Mouse (Mus musculus) right cerebral cortex, postnatal 36 days (tissue): Measurements from ENCODE around the gene Eef1akmt3.
"Not testable (repeated sequence)": the region's sequence is repeated elsewhere in the genome, so short reads cannot be mapped to it uniquely, and the experiment has no call there.

ENCODE experiments used
- DNase-seq, 2 experiments: peaks; one replicate each; pipeline ENCODE4 v3.0.0; 2022; ENCODE audit warnings: low spot score in 2 of 2, mixed read lengths in 1 of 2

Gene Eef1akmt3

DNA sequence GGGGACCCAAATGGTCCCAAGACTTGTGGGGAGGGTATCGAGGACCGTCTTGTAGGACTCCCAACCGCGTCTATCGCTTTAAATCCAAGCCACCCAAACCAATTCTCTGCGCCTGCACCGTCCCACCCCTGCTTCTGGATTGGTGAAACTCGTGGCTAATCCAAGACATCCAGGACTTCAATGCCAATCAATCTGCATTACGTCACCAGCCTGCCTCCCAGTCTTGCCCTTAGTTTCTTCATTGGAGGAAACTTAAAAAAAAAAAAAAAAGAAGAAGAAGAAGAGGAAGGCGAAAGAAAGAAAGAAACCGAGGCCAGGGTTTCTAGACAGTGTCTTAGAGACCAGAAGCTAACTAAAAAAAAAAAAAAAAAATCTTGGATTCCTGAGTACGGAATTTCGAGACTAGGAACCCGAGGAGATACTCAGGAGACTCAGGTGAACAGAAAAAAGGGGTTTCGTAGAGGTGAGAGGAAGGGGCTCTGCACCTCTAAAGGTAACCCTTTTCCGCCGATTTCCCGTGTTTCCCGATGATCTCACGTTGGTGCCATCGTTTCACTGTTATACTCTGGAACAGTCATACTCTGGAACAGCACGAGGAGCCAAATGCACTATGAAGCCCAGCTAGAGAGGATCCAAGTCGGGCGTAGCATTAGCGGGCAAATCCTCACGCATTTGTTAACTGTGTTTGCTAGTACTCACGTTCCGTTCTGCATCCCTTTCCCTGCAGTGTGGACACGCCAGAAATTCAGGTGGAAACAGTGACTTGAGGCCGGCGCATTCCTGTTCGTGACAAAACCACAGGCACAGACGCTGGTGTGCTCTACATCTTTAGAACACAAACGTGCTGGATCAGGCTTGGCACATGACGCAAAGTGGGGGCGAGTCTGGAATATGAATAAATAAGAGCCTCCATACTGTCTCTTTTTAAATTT is 29.1 kb upstream of the Eef1akmt3 start, which contains the start of gene Tspan31:
TSS of gene Tspan31 (minus strand) at position 75 of the 932 bp plus-strand sequence.
- peak; percentile 93 to 97 for DNase-seq

DNA sequence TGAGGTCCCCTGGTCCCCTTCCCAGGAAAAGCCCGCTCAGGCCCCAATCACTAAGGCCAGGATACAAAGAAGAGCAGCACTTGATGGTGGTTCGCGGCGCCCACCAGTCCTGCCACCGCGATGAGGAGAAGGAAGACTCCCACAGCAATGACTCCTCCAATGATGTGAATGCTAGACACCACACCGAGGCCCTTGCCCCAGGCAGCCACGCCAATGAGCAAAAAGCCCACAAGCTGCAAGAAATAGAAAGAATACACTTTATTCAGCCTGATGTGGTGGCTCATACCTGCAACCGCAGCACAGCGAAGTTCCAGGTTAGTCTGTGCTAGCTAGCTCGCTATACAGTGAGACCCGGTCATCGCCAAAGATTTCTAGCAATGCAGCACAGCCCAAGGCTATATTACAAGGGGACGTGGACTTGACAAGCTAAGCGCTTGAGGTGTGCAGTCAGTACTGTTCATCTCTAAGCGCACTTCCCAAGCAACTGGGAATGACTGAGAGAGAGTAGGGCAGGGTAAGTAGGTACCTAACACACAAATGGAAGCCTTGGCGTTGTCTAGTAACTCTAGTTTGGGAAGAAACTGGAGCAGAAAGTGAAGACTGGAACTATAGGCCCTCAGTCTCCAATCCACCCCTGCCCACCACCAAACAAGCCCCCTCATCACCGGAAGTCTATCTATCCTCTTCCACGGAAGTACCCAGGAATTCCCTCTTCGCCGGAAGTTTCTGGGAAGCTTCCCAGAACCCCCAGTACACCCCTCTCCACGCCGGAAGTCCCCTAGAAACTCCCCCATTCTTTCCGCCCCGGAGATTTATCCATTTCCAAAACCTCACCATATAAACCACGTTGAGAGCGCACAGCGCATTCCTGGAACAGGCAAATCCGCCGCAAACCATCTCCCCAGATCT is 28.2 kb upstream of the Eef1akmt3 start:
- DNase-seq = no peak

DNA sequence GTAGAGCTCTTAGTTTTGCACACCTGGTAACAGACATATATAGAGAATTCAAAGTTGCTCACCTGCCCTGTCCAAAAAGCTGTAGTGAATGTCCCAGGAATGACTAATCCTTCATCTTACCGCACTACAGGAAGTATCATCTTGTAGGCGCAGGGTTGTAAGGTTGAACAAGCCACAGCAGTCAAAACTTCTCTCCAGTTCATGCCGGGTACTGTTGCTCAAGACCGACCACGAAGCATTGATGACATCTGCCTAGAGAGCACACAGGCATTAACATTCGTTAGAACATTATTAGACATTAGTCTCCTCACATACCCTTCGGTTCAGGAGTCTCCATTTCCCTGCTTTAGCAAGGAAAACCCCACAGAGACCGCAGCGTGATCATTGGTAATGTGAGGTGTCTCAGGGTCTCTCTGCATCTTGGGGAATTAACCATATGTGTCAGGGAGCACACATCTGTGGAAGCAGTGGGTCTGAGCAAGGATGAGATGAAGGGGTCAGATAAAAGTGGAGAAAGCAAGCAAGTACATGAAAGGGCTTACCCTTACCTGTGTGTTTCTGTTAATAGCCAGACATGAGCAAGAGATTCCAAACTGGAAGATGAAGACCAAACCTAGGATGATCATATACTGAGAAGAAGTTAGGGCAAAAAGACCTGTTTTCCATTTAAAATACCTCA is 27.2 kb upstream of the Eef1akmt3 start:
- no peak for DNase-seq

DNA sequence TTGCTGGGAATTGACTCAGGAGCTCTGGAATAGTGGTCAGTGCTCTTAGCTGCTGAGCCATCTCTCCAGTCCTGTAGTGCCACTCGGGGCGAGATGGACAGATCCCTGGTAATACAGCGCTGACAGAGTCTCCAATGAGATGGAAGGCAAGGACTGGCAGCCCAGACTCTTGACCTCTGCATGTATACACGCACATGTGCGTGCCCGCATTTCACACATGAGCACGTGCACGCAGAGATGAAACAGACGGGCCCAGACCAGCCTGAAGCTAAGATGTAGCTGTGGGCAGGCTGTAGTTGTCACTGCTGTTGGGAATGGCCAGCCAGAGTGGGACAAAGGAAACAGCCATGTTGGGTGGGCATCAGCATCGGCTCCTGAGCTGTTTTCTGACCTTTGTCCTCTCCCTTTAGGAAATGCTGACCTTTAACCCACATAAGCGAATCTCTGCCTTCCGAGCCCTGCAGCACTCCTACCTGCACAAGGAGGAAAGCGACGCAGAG is 25.3 kb upstream of the Eef1akmt3 start:
- no peak for DNase-seq

DNA sequence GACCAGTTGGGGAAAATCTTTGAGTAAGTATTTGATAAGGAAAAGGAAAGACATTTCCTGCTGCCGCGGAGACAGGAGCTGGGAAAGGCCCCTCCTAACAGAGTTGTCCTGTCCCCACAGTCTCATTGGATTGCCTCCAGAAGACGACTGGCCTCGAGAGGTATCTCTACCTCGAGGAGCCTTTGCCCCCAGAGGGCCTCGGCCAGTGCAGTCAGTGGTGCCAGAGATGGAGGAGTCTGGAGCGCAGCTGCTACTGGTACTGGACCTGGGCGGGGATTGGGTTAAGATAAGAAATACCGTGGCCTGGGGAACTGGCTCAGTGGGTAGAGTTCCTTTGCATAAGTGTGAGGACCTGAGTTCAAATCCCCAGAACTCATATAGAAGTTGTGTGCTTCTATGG is 24.7 kb upstream of the Eef1akmt3 start:
- no peak for DNase-seq

DNA sequence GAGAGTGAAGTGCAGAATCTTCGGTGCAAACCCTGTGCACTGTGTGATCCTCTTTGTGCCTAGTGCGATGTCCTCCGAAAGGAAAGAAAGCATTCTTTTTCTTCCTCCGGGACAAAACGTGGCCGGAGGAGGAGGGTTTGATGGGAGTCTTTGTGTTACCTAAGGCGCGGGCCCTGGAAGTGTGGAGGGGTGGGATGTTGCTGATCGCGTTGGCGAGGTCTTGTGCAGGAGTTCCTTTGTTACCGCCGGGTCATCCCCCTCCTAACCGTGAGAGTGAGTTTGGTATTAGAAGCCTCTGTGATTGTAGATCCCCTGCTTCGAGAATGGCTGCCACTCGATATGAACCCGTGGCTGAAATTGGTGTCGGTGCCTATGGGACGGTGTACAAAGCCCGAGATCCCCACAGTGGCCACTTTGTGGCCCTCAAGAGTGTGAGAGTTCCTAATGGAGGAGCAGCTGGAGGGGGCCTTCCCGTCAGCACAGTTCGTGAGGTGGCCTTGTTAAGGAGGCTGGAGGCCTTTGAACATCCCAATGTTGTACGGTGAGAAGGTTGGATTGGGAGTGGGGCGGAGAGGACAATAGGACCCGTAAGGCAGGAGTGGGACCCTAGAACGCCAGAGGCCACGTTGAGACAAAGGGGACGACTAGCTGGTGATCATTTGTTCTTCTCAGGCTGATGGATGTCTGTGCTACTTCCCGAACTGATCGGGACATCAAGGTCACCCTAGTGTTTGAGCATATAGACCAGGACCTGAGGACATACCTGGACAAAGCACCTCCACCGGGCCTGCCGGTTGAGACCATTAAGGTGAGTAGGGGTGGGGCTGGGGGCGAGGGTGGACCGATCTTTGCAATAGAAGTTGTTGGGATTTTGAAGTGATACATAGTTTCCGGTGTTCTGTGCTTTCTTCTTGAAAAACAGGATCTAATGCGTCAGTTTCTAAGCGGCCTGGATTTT is 22.9 kb upstream of the Eef1akmt3 start:
- no peak for DNase-seq

DNA sequence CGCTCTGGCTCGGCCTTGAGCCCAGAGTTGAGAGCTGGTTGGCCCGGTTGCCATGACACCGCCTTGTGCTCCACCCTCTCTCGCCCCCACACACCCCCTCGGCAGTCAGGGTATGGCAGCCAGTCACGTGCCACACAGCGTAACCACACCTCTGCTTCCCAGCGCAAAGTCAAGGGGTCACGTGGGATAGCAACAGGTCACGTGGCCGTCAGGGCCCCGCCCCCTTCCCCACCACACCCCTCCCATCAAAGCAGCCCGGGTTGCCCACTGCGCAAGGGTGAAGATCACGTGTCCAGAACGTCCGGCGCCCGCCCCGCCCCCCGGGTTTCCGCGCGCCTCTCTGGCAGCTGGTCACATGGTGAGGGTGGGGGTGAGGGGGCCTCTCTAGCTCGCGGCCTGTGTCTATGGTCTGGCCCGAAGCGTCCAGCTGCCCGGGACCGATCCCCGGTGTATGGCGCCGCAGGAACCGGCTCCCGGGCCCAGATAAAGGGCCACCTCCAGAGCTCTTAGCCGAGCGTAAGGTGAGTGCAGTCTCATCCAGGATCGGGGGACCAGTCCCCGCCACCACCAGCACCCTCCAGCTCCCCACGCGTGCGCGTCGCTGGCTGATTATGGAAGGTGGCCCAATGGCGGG is 22.0 kb upstream of the Eef1akmt3 start, which contains the start of gene Cdk4:
TSS of gene Cdk4 (plus strand) at position 296 of the 634 bp plus-strand sequence.
- DNase-seq = peak; percentile 98 to 99

DNA sequence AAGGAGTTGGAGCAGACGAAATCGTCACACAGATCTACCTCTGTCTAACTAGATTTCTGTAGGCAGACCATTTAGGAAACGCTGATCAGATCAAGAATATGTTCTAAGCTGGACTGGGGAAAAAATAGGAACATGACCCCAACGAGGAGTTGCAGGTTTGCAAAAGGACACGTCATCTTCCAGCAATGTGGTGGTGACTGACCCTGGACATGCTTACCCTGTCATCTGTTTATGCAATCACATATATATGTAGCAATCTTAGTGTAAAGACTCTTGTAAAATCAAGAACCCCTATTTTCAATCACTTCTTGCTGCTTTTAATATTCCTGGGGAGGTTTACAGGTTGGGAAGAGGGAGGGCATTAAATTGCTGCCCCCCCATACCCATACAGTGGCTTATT is 21.2 kb upstream of the Eef1akmt3 start:
- DNase-seq = no peak

DNA sequence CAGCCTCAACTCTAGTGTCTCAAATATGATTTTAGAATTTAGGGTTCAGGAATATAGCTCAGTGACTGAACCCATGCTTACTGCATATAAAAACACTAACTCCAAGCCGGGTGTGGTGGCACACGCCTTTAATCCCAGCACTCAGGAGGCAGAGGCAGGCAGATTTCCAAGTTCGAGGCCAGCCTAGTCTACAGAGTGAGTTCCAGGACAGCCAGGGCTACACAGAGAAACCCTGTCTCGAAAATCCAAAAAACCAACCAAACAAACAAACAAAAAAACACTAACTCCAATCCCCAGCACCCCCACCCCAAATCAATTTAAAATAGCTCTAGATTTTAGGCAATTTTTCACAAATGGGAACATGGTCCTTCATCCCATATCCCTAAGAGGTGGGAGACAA is 20.8 kb upstream of the Eef1akmt3 start:
- not testable (repeated sequence) for DNase-seq

DNA sequence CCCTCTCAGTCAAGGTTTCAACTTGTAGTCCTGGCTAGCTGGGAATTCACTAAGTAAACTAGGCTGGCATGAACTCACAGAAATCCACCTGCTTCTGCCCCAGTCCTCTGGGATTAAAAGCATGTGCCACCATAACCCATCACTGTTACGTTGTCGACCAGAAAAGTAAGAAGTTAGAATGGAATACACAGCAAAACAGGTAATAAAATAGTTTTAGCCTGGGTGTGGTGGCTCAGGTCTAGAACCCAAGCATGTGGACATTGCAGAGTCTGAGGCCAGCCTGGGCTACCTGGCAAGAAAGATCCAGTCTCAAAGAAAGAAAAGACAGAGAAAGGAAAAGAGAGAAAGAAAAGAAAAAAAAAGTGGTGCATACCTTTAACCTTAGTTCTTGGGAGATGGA is 20.2 kb upstream of the Eef1akmt3 start:
- DNase-seq = no peak

DNA sequence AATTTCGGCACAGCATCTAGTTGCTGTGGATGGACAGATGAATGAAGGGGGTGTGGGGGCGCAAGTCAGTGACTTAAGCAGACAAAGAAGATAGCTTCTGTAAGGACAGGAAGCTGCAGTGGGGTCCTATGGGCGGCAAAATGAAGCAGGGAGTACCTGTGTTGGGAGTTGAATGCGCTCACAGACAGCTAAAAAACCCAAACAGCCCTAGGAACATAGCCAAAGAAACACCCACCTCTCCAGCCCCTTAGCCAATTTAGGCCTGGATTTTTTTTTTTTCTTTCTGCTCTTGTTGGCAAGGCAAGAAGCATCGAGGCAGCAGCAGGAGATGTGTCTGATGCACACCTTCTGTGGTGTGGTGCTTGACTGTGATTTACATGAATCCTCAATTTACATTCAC is 19.8 kb upstream of the Eef1akmt3 start:
- no peak for DNase-seq

DNA sequence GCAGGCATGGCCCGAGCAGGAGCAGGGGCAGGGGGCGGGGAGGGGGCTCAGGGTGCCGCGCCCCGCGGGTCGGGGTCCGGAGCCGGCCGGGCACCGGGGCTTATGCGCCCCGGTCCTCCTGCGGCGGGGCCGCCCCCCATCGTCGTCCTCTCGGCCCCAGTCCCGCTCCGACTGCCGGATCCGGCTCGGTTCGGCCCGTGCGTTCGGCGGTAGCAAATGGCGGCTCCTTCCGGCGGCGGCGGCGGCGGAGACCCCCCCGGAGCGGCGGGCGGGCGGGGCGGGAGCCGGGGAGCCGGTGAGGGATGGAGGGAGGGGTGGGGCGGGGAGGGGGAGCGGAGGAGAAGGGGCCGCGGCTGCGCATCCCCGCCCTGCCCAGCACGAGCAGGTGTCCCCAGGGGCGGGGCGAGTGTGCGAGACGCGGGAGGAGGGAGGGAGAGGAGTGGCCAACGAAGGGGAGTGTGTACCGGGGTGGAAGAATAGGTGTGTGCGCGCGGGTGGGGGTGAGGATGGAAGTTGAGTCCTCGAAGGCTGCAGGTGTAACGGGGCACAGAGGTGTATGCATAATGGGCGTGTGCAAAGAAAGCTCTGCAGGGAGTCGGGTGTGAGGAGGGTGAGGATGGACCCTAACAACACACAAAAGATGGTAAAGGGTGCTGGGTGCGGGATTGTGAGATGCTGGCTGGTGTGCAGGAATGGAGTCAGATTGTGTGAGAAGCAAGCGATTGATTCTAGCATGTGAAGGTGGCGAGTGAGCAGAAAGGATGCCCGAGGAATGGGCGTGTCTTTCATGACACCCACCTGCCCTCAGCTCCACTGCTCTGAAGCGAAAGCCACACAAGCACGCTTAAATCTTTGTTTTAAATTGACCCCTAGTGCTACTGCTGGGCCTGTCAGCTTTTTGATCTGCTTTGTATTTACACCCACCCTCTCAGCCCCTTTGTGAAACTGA is 18.9 kb upstream of the Eef1akmt3 start, which contains the start of gene March9:
TSS of gene March9 (minus strand) at position 217 of the 949 bp plus-strand sequence.
- peak in 1 of 2 experiments; percentile 79 for DNase-seq

DNA sequence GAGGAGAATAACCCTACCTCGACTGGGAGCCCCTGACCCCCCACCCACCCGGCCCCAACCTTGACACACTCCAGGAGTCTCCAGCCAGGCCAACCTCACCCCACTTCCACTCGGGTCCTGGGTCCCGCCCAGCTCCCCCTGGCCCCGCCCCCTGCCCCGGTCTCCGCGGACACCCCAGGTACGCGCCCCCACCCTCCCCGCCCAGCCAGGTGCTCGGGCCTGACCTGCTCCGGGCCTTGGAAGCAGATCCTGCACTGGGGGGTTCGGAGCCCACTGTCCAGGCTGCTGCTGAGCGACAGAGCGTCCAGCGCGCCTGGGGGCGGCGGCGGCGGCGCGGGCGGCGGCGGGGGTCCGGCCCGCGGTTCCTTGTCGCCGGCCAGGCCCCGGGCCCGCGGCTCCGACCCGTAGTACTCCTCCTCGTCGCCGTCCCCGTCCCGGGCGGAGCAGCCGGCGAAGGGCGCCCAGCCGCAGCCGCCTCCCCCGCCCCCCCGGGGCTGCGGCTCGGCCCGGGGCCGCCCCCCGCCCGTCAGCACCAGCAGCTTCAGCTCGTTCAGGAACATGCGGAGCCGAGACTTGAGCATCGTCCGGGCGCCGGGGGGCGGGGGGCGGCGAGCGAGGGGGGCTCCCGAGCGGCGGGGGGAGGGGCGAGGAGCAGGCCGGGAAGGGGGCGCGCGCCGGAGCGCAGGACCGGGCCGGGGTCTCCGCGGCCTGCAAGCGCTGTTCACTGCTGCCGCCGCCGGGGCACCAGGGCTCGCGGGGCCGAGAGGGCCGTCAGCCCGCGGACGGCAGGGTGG is 18.1 kb upstream of the Eef1akmt3 start:
- DNase-seq = no peak

DNA sequence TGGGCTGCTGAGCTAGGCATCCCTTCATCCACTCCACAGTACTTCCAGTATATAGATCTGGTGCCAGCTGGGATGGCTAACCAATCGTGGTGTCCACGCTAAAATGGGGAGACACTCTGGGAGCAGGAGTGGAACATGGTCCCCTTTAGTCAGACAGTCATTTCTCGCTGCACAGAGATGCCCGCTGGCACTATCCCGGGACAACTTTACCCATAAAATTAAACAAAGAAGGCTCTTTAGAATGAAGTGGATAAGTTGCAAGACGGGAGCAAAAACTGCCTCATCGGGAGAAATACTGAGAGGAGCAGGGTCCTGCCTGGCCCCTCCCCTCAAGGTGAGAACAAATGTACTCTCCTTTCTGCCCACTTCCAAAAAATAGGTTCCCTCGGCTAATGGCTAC is 17.4 kb upstream of the Eef1akmt3 start:
- DNase-seq = no peak

DNA sequence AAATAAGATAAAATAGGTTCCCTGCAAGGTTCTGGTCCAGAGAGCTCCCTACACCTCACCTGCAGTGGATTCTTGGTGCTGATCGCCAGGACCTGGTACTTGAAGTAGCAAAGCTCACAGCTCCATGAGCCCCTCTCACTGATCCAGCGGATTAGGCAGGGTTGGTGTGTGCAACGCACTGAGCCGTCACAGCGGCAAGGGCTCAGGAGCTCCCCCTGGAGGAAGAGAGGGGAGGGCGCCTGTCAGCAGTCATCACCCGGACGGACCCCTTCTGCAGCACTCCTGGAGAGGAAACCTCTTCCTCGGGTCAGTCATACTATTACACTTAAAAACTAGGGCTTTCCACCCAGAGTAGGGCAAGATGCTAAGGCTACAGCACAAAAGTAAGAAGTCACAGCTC is 16.8 kb upstream of the Eef1akmt3 start:
- no peak for DNase-seq

DNA sequence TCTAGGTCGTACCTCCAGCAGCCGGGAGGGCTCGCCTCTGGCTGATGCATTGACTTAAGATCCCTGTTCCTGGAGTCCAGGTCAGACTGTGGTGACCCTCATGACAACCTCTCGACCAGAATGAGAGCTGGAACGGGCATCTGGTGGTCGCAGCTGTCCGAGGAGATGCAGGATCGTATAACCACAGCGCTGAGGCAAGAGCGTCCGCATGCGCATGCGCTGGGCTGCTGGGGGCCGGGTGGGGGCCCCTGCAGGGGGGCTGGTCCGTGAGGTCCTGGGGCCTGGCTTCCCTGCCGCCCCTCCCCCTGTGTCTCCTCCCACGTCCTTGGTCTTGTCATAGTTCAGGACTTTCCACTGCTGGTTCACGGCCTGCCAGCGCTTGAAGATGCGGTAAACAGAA is 15.2 kb upstream of the Eef1akmt3 start:
- no peak for DNase-seq

DNA sequence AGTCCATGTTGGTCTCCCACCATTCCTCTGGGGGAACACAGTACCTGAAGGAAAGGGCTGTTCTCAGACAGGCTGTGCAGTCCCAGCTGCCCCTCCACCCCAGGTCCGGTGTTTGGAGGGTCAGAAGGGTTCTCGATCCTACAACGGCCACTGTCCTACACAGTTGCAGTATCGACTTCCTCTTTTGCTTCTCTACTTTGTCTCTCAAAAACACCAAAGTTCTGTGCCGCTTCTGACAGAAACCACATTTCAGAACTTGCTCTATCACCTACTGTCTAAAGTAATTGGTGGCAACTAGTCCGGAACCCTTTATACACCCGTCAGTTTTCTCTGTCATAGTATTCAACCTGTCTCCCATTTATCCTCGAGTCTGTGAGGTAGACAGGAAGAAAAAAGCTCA is 14.1 kb upstream of the Eef1akmt3 start:
- DNase-seq = no peak

DNA sequence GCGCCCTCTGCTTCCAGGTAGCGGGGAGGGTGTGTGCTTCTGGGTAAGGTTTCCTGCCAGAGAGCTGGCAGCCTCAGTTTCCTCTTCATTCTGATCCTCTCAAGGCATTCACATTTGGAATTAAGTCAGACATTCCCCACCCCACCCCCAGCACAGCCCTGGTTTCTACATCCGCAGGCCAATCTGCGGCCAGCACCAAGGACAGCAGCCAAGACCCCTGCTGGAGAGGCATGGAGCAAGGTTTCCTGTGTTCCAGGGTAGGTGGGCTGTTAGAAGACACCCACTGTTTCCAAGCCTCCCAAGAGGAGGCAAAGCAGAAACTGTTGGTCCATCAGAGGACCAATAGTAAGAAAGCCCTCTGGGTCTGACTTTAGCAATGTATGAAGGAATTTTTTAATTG is 13.3 kb upstream of the Eef1akmt3 start:
- DNase-seq = no peak
